Mouse (Mus musculus) central nervous system, embryonic 14 days (tissue): ENCODE measurements around the gene Blmh. TPM values are rescaled to one million over a fixed set of nuclear protein-coding genes. Genes with fewer than 3 reads are reported as not detected.

Experiments
- polyA plus RNA-seq: library from polyadenylated mRNA; depleted of rRNA; stranded (reverse); fragments of >200 nt; gene quantifications from 2 replicates; pipeline ENCODE4 v1.2.3, GENCODE M21; 2012; rRNA removed

The Blmh gene
- 67.1 and 68.1 TPM in 2 replicates for polyA plus RNA-seq

GRCm38 (mm10) chr11:76924759-76925236, at the start of gene Blmh:
Blmh (plus strand) TSS chr11:76924809.

GRCm38 (mm10) chr11:76901579-76902361, 22.8 kb upstream of the Blmh start, which contains the start of gene Tmigd1:
Tmigd1 (plus strand) TSS chr11:76902159.

GRCm38 (mm10) chr11:76997916-76998704, 73.5 kb downstream of the Blmh start, which contains the start of gene Slc6a4:
Slc6a4 (plus strand) TSS chr11:76998603.

Other genes with a start within 250 kb of the Blmh start
- 0.09 and 0.46 TPM in 2 replicates for gene Trarg1, start 245.0 kb upstream of the Blmh start, polyA plus RNA-seq
- 25.4 and 26.9 TPM in 2 replicates for gene Gosr1, start 161.2 kb upstream of the Blmh start, polyA plus RNA-seq
- 16.2 and 17.8 TPM in 2 replicates for gene Cpd, start 77.8 kb upstream of the Blmh start, polyA plus RNA-seq
- gene Tmigd1, start 22.6 kb upstream of the Blmh start, polyA plus RNA-seq = 0.08 TPM in 1 of 2 replicates, not detected in the other
- gene Slc6a4, start 73.8 kb downstream of the Blmh start, polyA plus RNA-seq = 4.0 and 6.3 TPM in 2 replicates
- 10.7 and 12.1 TPM in 2 replicates for gene Nsrp1, start 153.6 kb downstream of the Blmh start, polyA plus RNA-seq